Mouse (Mus musculus) MEL (cell line): ENCODE data around the gene Nme9.

ENCODE experiments used
- CTCF ChIP-seq, 3 experiments: IDR thresholded peaks in 2 of 3; conservative IDR thresholded peaks in 1 of 3; 2 replicates each; pipeline ENCODE4 v1.5.1; 2011 to 2012; ENCODE audit warnings: low read length in 3 of 3, low read depth in 2 of 3, mild to moderate bottlenecking in 2 of 3, improper control_type of control experiment in 1 of 3, inconsistent platforms in 1 of 3, mixed read lengths in 1 of 3, moderate library complexity in 1 of 3; ENCODE audit not compliant: control insufficient read depth in 1 of 3, insufficient read depth in 1 of 3, poor library complexity in 1 of 3, severe bottlenecking in 1 of 3
- ELF1 ChIP-seq: IDR thresholded peaks from 2 replicates; pipeline ENCODE4 v1.6.1; 2014; ENCODE audit warnings: low read depth, mild to moderate bottlenecking, inconsistent platforms, low read length, improper control_type of control experiment, moderate library complexity
- MXI1 ChIP-seq: IDR thresholded peaks from 2 replicates; pipeline ENCODE4 v1.6.1; 2011; ENCODE audit warnings: mild to moderate bottlenecking, low read depth, low read length, improper control_type of control experiment
- POLR2A ChIP-seq, 2 experiments: IDR thresholded peaks; 2 replicates each; pipeline ENCODE4 v1.6.1; 2011 to 2012; ENCODE audit warnings: low read length in 2 of 2, mild to moderate bottlenecking in 2 of 2, control low read depth in 1 of 2, improper control_type of control experiment in 1 of 2, low read depth in 1 of 2, moderate library complexity in 1 of 2; ENCODE audit not compliant: control insufficient read depth in 1 of 2, insufficient read depth in 1 of 2, poor library complexity in 1 of 2
- RCOR1 ChIP-seq: IDR thresholded peaks from 2 replicates; pipeline ENCODE4 v1.6.1; 2012; ENCODE audit warnings: low read depth, mild to moderate bottlenecking, inconsistent platforms, low read length, improper control_type of control experiment

- TF ChIP-seq POLR2A (IDR thresholded peaks at IDR 0.05; ENCODE audit: control insufficient read depth in 1 of 2, insufficient read depth in 1 of 2, low read depth in 1 of 2, low read length in 2 of 2, poor library complexity in 1 of 2) (no peak), RCOR1 (no peak), CTCF (IDR thresholded peaks at IDR 0.05 in 2 of 3, conservative IDR thresholded peaks at IDR 0.05 in 1 of 3; ENCODE audit: control insufficient read depth in 1 of 3, insufficient read depth in 1 of 3, low read depth in 2 of 3, low read length in 3 of 3, poor library complexity in 1 of 3, severe bottlenecking in 1 of 3) (no peak), MXI1 (no peak), ELF1 (no peak)
Measured at GRCm38 (mm10) chr9:99418377-99418776, 32.9 kb upstream of the Nme9 start.
